8 mouse cellular contexts compared by ENCODE assay signal in the genomic region with DNA sequence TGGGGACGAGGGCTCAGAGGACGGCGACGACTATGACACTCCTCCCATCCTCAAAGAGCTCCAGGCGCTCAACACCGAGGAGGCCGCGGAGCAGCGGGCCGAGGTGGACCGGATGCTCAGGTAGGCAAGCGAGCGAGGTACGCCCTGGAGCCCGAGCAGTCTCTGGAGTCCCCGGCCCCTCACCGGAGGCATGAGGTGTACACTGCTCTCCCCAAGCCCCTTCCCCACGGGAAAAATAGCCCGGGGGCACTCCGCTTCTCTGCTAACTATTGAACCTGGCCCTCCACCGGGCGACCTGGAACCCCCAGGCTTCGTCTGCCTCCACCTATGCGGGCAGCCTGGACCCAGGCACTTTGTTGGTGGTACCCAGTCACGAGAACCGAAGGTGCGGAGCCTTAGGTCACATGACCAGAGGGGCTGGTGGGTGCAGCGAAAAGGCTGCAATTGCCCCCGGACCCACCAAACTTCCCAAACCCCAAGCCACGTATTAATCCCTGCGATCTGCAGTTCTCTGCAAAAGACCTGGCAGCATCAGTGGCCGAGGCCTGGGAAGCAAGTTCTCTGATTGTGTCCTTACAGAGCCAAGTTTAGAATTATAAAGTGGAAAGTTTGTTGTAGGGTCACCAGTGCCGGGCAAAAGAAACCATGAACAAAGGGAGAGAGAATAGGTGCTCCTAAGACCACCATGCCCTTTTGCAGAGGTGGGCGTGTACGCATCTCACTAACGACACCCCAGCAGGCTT. TPM values are rescaled to one million over a fixed set of nuclear protein-coding genes. Genes with fewer than 3 reads are reported as not detected.
DNase-seq lines count a peak whose midpoint lies in the region; ATAC-seq lines count a peak whose summit lies in the region.

No protein-coding gene starts in this region.

- WGBS in heart, embryonic 10.5 days: under 1% methylated on average over 36 of the region's 36 CpGs
- 1% methylated on average over 36 of the region's 36 CpGs for WGBS in intestine, embryonic 16.5 days

- H3K9me3 ChIP-seq in heart, embryonic 10.5 days: no peaks in the 10 kb centered on the region
- no peaks in the 10 kb centered on the region for H3K9me3 ChIP-seq in intestine, embryonic 16.5 days (ENCODE audit: control insufficient read depth, low read length)

- peaks cover 39% of the 10 kb centered on the region for H3K4me1 ChIP-seq in heart, embryonic 10.5 days
- H3K4me1 ChIP-seq in intestine, embryonic 16.5 days (ENCODE audit: control insufficient read depth, insufficient read depth, low read length): no peaks in the 10 kb centered on the region

- peak overlapping the region; percentile 74 for H3K9ac ChIP-seq in intestine, embryonic 16.5 days (ENCODE audit: low read depth, low read length)

- intact Hi-C loops in gastrocnemius, postnatal 14 days (cut with DNase I; ENCODE audit: low total_unique reads): no loop called here

- DNase-seq in heart, embryonic 10.5 days (ENCODE audit: low spot score): no peak
- DNase-seq in heart, adult 9 months (ENCODE audit: low spot score in 2 of 2): no peak
- DNase-seq in R1 (ENCODE audit: low read depth, low spot score): peak; percentile 46
- peak; percentile 8 for DNase-seq in lung, postnatal 10 days
- no peak for DNase-seq in frontal cortex, adult 2 months (ENCODE audit: extremely low spot score in 1 of 2, low spot score in 1 of 2)
- DNase-seq in gastrocnemius, postnatal 14 days: no peak
- DNase-seq in layer of hippocampus, postnatal 14 days (ENCODE audit: low spot score in 2 of 2): no peak

- H3K4me3 ChIP-seq in heart, embryonic 10.5 days: peak overlapping the region; percentile 52
- peak overlapping the region; percentile 58 for H3K4me3 ChIP-seq in intestine, embryonic 16.5 days (ENCODE audit: low read length)

- no peak overlapping the region for H3K27ac ChIP-seq in heart, embryonic 10.5 days
- peak overlapping the region; percentile 81 for H3K27ac ChIP-seq in intestine, embryonic 16.5 days (ENCODE audit: low read length)

- ATAC-seq in intestine, embryonic 16.5 days: peak; percentile 28; the same call in 1 of the 2 replicates

- H3K36me3 ChIP-seq in heart, embryonic 10.5 days: no peaks in the 10 kb centered on the region
- no peaks in the 10 kb centered on the region for H3K36me3 ChIP-seq in intestine, embryonic 16.5 days (ENCODE audit: control insufficient read depth, insufficient read depth, low read length)

- peak overlapping the region; percentile 56 for H3K4me2 ChIP-seq in intestine, embryonic 16.5 days (ENCODE audit: low read depth, low read length)

- H3K27me3 ChIP-seq in heart, embryonic 10.5 days (ENCODE audit: insufficient read depth, poor library complexity, severe bottlenecking): peaks cover 83% of the 10 kb centered on the region
- H3K27me3 ChIP-seq in intestine, embryonic 16.5 days (replicated peaks; ENCODE audit: control insufficient read depth, insufficient read depth, low read length): peaks cover 20% of the 10 kb centered on the region

RNA-seq across cellular contexts. Expression of a gene that starts 1.6 kb away (rescaled TPM):
- 0.14 and 2.0 TPM in 2 replicates for polyA plus RNA-seq in heart, embryonic 10.5 days (2016; fragmentation: Nextera tagmentation; extraction: Ambion mirVana)
- polyA plus RNA-seq in intestine, embryonic 16.5 days (2015; fragmentation: Nextera tagmentation; extraction: Ambion mirVana): 9.0 and 9.8 TPM in 2 replicates
- 0.08 and 0.13 TPM in 2 replicates for polyA plus RNA-seq in frontal cortex, adult 2 months (2012; rRNA removed)
- total RNA-seq in gastrocnemius, postnatal 14 days (2021): not detected
- under 1 TPM; 0.23 to 0.31 TPM for total RNA-seq in layer of hippocampus, postnatal 14 days (2021)

Comparison
In these comparisons a context has a peak if more than half of its experiments do, and no peak if none do; other contexts are left out.
1. DNase-seq: peak in R1 (single experiment) and lung, postnatal 10 days (single experiment); none in heart, embryonic 10.5 days (single experiment), heart, adult 9 months (0 of 2), frontal cortex, adult 2 months (0 of 2), gastrocnemius, postnatal 14 days (single experiment) and layer of hippocampus, postnatal 14 days (0 of 2).